Mouse (Mus musculus) bone marrow, adult 2 months (tissue): ENCODE measurements around the gene Ubqln1.

Experiments used
- CTCF ChIP-seq: fragments of 200-500 bp; IDR thresholded peaks from 2 replicates; pipeline ENCODE4 v1.5.1; 2011; ENCODE audit warnings: low read length, control low read depth; ENCODE audit not compliant: control insufficient read depth, insufficient read depth
- POLR2A ChIP-seq: fragments of 200-500 bp; IDR thresholded peaks from 2 replicates; pipeline ENCODE4 v1.6.1; 2011; ENCODE audit warnings: low read depth, mild to moderate bottlenecking, control low read depth, low read length, borderline replicate concordance; ENCODE audit not compliant: control insufficient read depth

DNA sequence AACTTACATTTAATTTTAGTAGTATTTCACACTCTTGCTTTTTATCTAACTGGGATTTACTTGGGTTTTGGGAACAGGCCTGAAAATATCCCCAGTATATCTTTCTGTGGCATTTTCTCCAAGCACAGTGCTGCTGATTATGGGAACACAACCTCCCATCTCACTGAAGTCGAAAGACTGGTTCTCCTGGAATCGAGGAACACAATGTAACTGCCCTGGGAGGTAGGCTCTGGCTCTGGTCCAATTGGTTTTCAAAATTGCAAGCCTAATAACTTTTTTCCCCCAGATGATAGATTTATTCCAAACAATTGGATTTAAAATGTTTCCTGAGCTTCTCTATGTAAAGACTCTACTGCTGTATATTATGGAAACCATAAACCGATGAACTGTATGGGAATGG, 4.8 kb upstream of the Ubqln1 start:
- no peak for TF ChIP-seq POLR2A
- no peak for TF ChIP-seq CTCF
